Mouse (Mus musculus) ES-E14 (cell line): ENCODE results near the gene Dand5. TPM values are rescaled to one million over a fixed set of nuclear protein-coding genes. Genes with fewer than 3 reads are reported as not detected.

Source experiments
- DNase-seq: peaks from one replicate; pipeline ENCODE4 v3.0.0-alpha.2; 2013; ENCODE audit warnings: low read depth, low spot score
- H3K27ac ChIP-seq: 2 replicates; pipeline ENCODE4 v1.5.1; 2012; ENCODE audit warnings: low read depth, mild to moderate bottlenecking, low read length, moderate library complexity, mixed read lengths; ENCODE audit not compliant: poor library complexity, insufficient read depth, severe bottlenecking
- H3K36me3 ChIP-seq: 2 replicates; pipeline ENCODE4 v1.6.1; 2012; ENCODE audit warnings: mild to moderate bottlenecking, low read length, moderate library complexity, mixed read lengths; ENCODE audit not compliant: control insufficient read depth, poor library complexity, insufficient read depth, severe bottlenecking
- H3K4me1 ChIP-seq, 2 experiments: fragments of 150-350 bp in 1 of 2; sonication (generic) in 1 of 2; 2 replicates each; pipeline ENCODE4 v1.6.1; 2012; ENCODE audit warnings: low read length in 2 of 2, mild to moderate bottlenecking in 1 of 2, mixed read lengths in 1 of 2; ENCODE audit not compliant: control insufficient read depth in 2 of 2, insufficient read depth in 2 of 2, poor library complexity in 1 of 2
- H3K4me3 ChIP-seq, 2 experiments: fragments of 150-350 bp in 1 of 2; sonication (generic) in 1 of 2; 2 replicates each; pipeline ENCODE4 v1.5.1; 2012; ENCODE audit warnings: low read length in 2 of 2, low read depth in 1 of 2, mild to moderate bottlenecking in 1 of 2, mixed read lengths in 1 of 2; ENCODE audit not compliant: insufficient read depth in 1 of 2, poor library complexity in 1 of 2, severe bottlenecking in 1 of 2
- H3K9ac ChIP-seq: 2 replicates; pipeline ENCODE4 v1.6.1; 2012; ENCODE audit warnings: low read depth, mild to moderate bottlenecking, low read length, mixed read lengths; ENCODE audit not compliant: poor library complexity, insufficient read depth, severe bottlenecking
- H3K9me3 ChIP-seq: fragments of 150-350 bp; sonication (generic); 2 replicates; pipeline ENCODE4 v1.6.1; 2012; ENCODE audit warnings: low read depth, mild to moderate bottlenecking, low read length; ENCODE audit not compliant: control insufficient read depth, insufficient read depth
- CHD2 ChIP-seq: IDR thresholded peaks from 2 replicates; pipeline ENCODE4 v1.6.1; 2014; ENCODE audit warnings: mild to moderate bottlenecking, low read depth, low read length, inconsistent platforms
- HCFC1 ChIP-seq: IDR thresholded peaks from 2 replicates; pipeline ENCODE4 v1.6.1; 2012; ENCODE audit warnings: low read length, inconsistent platforms, borderline replicate concordance; ENCODE audit not compliant: insufficient read depth
- MAFK ChIP-seq: IDR thresholded peaks from 2 replicates; pipeline ENCODE4 v1.6.1; 2014; ENCODE audit warnings: mild to moderate bottlenecking, low read depth, low read length, inconsistent platforms; ENCODE audit not compliant: insufficient read depth
- ZC3H11A ChIP-seq: IDR thresholded peaks from 2 replicates; pipeline ENCODE4 v1.6.1; 2012; ENCODE audit warnings: low read depth, mild to moderate bottlenecking, inconsistent platforms, low read length, borderline replicate concordance
- ZNF384 ChIP-seq: IDR thresholded peaks from 2 replicates; pipeline ENCODE4 v1.6.1; 2012; ENCODE audit warnings: low read depth, low read length, inconsistent platforms
- in situ Hi-C, 2 experiments: fragments of 600-800 bp; cut with MboI; formaldehyde crosslinking; loops; one replicate each; pipeline ENCODE4 v1.15.1; 2025; ENCODE audit warnings: low sequenced_read_pairs in 2 of 2, inconsistent platforms in 1 of 2; ENCODE audit not compliant: unreplicated experiment in 2 of 2
- total RNA-seq: library from RNA; depleted of rRNA; stranded (reverse); fragments of 300-350 nt; gene quantifications from 2 replicates; pipeline ENCODE4 v1.2.3, GENCODE M21; 2012; rRNA removed

The Dand5 gene
- total RNA-seq, 1 experiment, result 1.4 TPM

GRCm38 (mm10) chr8:84767221-84767620 is 55.4 kb downstream of the Dand5 start:
- H3K9ac ChIP-seq, result no peak overlapping the region
- H3K4me1 ChIP-seq, result peaks cover 0 to 2% of the 10 kb centered on the region in 2 experiments; a peak in 1 of 4 replicates
- H3K9me3 ChIP-seq, result no peaks in the 10 kb centered on the region
- no peak for TF ChIP-seq CHD2
- no peak for TF ChIP-seq HCFC1
- TF ChIP-seq ZC3H11A, result no peak
- TF ChIP-seq ZNF384, result no peak
- no peak for TF ChIP-seq MAFK
- H3K36me3 ChIP-seq, result no peaks in the 10 kb centered on the region
- DNase-seq, result no peak
- in situ Hi-C loops, result no loop called here
- H3K27ac ChIP-seq, result no peak overlapping the region
- H3K4me3 ChIP-seq, result no peak overlapping the region

GRCm38 (mm10) chr8:84766422-84766821 is 56.2 kb downstream of the Dand5 start:
- Histone ChIP-seq H3K9ac (no peak overlapping the region), H3K4me3 (no peak overlapping the region), H3K4me1 (no peaks in the 10 kb centered on the region), H3K9me3 (no peaks in the 10 kb centered on the region), H3K27ac (no peak overlapping the region), H3K36me3 (no peaks in the 10 kb centered on the region)
- in situ Hi-C loops, result no loop called here
- TF ChIP-seq HCFC1, result no peak
- TF ChIP-seq ZC3H11A, result no peak
- no peak for TF ChIP-seq CHD2
- TF ChIP-seq MAFK, result no peak
- TF ChIP-seq ZNF384, result no peak
- no peak for DNase-seq

- in situ Hi-C loops, result no loop called here
Measured at GRCm38 (mm10) chr8:84765629-84766028, 57.0 kb downstream of the Dand5 start.

More at GRCm38 (mm10) chr8:84765629-84766028, 57.0 kb downstream of the Dand5 start:
- H3K27ac ChIP-seq, result no peak overlapping the region
- H3K4me1 ChIP-seq, result no peaks in the 10 kb centered on the region
- no peak for DNase-seq
- no peak overlapping the region for H3K4me3 ChIP-seq
- H3K9ac ChIP-seq, result no peak overlapping the region
- TF ChIP-seq CHD2 (no peak), ZNF384 (no peak), ZC3H11A (no peak), HCFC1 (no peak), MAFK (no peak)
- H3K9me3 ChIP-seq, result no peaks in the 10 kb centered on the region
- no peaks in the 10 kb centered on the region for H3K36me3 ChIP-seq

Other genes with a start within 250 kb of the Dand5 start
- 49.3 and 49.7 TPM in 2 replicates for gene Ier2, start 160.0 kb downstream of the Dand5 start, total RNA-seq
- gene Trmt1, start 136.5 kb downstream of the Dand5 start, total RNA-seq, result 260 and 334 TPM in 2 replicates
- 75.4 and 85.5 TPM in 2 replicates for gene Nacc1, start 135.0 kb downstream of the Dand5 start, total RNA-seq
- gene Lyl1, start 121.4 kb downstream of the Dand5 start, total RNA-seq, result 0.49 and 0.74 TPM in 2 replicates
- gene G430095P16Rik, start 99.8 kb downstream of the Dand5 start, total RNA-seq, result 1.5 and 2.1 TPM in 2 replicates
- 0.58 and 0.89 TPM in 2 replicates for gene Nfix, start 22.5 kb downstream of the Dand5 start, total RNA-seq
- 24.7 and 30.8 TPM in 2 replicates for gene Gadd45gip1, start 8.7 kb upstream of the Dand5 start, total RNA-seq
- 76.7 and 76.8 TPM in 2 replicates for gene Rad23a, start 17.8 kb upstream of the Dand5 start, total RNA-seq
- 1,121 and 1,357 TPM in 2 replicates for gene Calr, start 24.1 kb upstream of the Dand5 start, total RNA-seq
- gene Farsa, start 34.2 kb upstream of the Dand5 start, total RNA-seq, result 123 and 137 TPM in 2 replicates
- gene Syce2, start 49.3 kb upstream of the Dand5 start, total RNA-seq, result 34.7 and 42.3 TPM in 2 replicates
- 36.3 and 57.2 TPM in 2 replicates for gene Gcdh, start 71.1 kb upstream of the Dand5 start, total RNA-seq
- gene Klf1, start 79.1 kb upstream of the Dand5 start, total RNA-seq, result 0.31 and 0.53 TPM in 2 replicates
- 23.7 and 29.5 TPM in 2 replicates for gene Dnase2a, start 85.7 kb upstream of the Dand5 start, total RNA-seq
- 1.4 and 2.5 TPM in 2 replicates for gene Mast1, start 114.5 kb upstream of the Dand5 start, total RNA-seq
- gene Rtbdn, start 124.2 kb upstream of the Dand5 start, total RNA-seq, result 0.13 TPM in 1 of 2 replicates, not detected in the other
- not detected in 2 replicates for gene Gm49661, start 146.6 kb upstream of the Dand5 start, total RNA-seq
- 259 and 328 TPM in 2 replicates for gene Prdx2, start 146.8 kb upstream of the Dand5 start, total RNA-seq
- 160 and 174 TPM in 2 replicates for gene Rnaseh2a, start 146.9 kb upstream of the Dand5 start, total RNA-seq
- 53.8 and 57.6 TPM in 2 replicates for gene Junb, start 155.9 kb upstream of the Dand5 start, total RNA-seq
- gene Hook2, start 167.8 kb upstream of the Dand5 start, total RNA-seq, result 28.6 and 52.9 TPM in 2 replicates
- 0.22 and 0.48 TPM in 2 replicates for gene Best2, start 191.7 kb upstream of the Dand5 start, total RNA-seq
- 237 and 266 TPM in 2 replicates for gene Asna1, start 202.5 kb upstream of the Dand5 start, total RNA-seq
- 161 and 181 TPM in 2 replicates for gene Trir, start 204.0 kb upstream of the Dand5 start, total RNA-seq
- gene Tnpo2, start 214.1 kb upstream of the Dand5 start, total RNA-seq, result 88.4 and 101 TPM in 2 replicates
- 49.3 and 86.0 TPM in 2 replicates for gene Fbxw9, start 237.2 kb upstream of the Dand5 start, total RNA-seq
- not detected in 2 replicates for gene Gm5741, start 245.2 kb upstream of the Dand5 start, total RNA-seq
- gene Dhps, start 248.9 kb upstream of the Dand5 start, total RNA-seq, result 54.1 and 63.1 TPM in 2 replicates